Mouse (Mus musculus) liver, embryonic 13.5 days (tissue): ENCODE data around the gene Mdm2. TPM values are rescaled to one million over a fixed set of nuclear protein-coding genes. Genes with fewer than 3 reads are reported as not detected.
A peak's percentile ranks its signal among the peaks of the same experiment; 100 is the strongest.

Experiments
- ATAC-seq: fragments of 200-750 bp; cut with Nextera tagmentation; 2 replicates; pipeline ENCODE4 v1.8.0; 2017; ENCODE audit warnings: low read depth, mild to moderate bottlenecking, moderate number of reproducible peaks, moderate library complexity
- DNase-seq: peaks from one replicate; pipeline ENCODE4 v3.0.0; 2022
- H3K27ac ChIP-seq: fragments of 300-500 bp; sonication (generic); 2 replicates; pipeline ENCODE4 v1.5.1; 2015; ENCODE audit warnings: moderate library complexity, mild to moderate bottlenecking, inconsistent platforms
- H3K27me3 ChIP-seq: fragments of 300-500 bp; sonication (generic); 2 replicates; pipeline ENCODE4 v1.6.1; 2015; ENCODE audit warnings: mild to moderate bottlenecking, inconsistent platforms
- H3K36me3 ChIP-seq: fragments of 300-500 bp; sonication (generic); 2 replicates; pipeline ENCODE4 v1.6.1; 2015; ENCODE audit warnings: mild to moderate bottlenecking, inconsistent platforms
- H3K4me1 ChIP-seq: fragments of 300-500 bp; sonication (generic); replicated peaks from 2 replicates; pipeline ENCODE4 v1.6.1; 2015; ENCODE audit warnings: inconsistent platforms
- H3K4me2 ChIP-seq: fragments of 300-500 bp; sonication (generic); 2 replicates; pipeline ENCODE4 v1.6.1; 2015; ENCODE audit warnings: inconsistent platforms, mild to moderate bottlenecking, moderate library complexity
- H3K4me3 ChIP-seq: fragments of 300-500 bp; sonication (generic); replicated peaks from 2 replicates; pipeline ENCODE4 v1.5.1; 2015; ENCODE audit warnings: mild to moderate bottlenecking, inconsistent platforms
- H3K9ac ChIP-seq: fragments of 300-500 bp; sonication (generic); 2 replicates; pipeline ENCODE4 v1.6.1; 2015; ENCODE audit warnings: mild to moderate bottlenecking, inconsistent platforms
- H3K9me3 ChIP-seq: fragments of 300-500 bp; sonication (generic); replicated peaks from 2 replicates; pipeline ENCODE4 v1.6.1; 2016; ENCODE audit warnings: inconsistent platforms
- WGBS: fragments of 180-500 bp; shearing (Covaris S2); methylation state at CpG from one replicate; pipeline ENCODE4 v1.1.7; 2015; ENCODE audit not compliant: insufficient replicate concordance; 5-methylcytosine and 5-hydroxymethylcytosine counted together
- polyA plus RNA-seq: library from polyadenylated mRNA; unstranded; fragments of >200 nt; fragmentation: Nextera tagmentation; extraction: Ambion mirVana; gene quantifications from 2 replicates; pipeline ENCODE4 v1.2.1, GENCODE M21; 2015

Mdm2 gene
- polyA plus RNA-seq, 1 experiment from 2014 or later = 16.3 TPM

DNA sequence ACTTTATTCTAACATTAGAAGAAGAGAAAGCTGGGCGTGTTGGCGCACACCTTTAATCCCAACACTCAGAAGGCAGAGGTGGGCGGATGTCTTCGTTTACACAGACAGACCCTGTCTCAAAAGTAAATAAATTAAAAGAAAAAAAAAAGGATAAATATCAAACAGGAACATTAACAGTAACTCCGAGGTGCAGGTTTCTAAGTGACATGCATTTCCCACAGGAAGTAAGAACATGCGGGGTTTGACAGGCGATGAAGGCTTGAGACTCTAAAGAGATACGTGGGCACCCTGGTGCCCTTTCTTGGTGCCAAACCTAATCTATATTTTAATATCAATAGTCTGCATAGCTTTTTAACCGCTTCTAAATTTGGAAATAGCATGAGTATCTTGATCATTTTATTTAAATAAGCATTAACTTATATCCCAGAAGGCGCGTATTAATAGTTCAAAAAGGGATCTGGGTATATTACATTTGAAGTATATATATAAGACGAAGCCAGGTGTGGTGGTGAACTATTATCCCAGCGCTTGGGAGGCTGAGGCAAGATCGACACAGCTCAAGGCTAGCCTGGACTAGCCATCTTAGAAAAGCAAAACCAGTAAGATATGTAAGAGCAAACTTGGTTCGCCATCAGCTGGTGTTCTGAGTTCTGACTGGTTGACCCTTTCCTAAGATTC is 25.2 kb downstream of the Mdm2 start:
- no peak overlapping the region for H3K27ac ChIP-seq
- no peak overlapping the region for H3K4me3 ChIP-seq
- H3K36me3 ChIP-seq = peaks cover 23% of the 10 kb centered on the region
- WGBS = 69% methylated on average over 15 of the region's 15 CpGs
- H3K4me2 ChIP-seq = no peak overlapping the region
- DNase-seq = no peak
- no peaks in the 10 kb centered on the region for H3K27me3 ChIP-seq
- no peak for ATAC-seq
- no peak overlapping the region for H3K9ac ChIP-seq
- H3K4me1 ChIP-seq = no peaks in the 10 kb centered on the region
- H3K9me3 ChIP-seq = no peaks in the 10 kb centered on the region

DNA sequence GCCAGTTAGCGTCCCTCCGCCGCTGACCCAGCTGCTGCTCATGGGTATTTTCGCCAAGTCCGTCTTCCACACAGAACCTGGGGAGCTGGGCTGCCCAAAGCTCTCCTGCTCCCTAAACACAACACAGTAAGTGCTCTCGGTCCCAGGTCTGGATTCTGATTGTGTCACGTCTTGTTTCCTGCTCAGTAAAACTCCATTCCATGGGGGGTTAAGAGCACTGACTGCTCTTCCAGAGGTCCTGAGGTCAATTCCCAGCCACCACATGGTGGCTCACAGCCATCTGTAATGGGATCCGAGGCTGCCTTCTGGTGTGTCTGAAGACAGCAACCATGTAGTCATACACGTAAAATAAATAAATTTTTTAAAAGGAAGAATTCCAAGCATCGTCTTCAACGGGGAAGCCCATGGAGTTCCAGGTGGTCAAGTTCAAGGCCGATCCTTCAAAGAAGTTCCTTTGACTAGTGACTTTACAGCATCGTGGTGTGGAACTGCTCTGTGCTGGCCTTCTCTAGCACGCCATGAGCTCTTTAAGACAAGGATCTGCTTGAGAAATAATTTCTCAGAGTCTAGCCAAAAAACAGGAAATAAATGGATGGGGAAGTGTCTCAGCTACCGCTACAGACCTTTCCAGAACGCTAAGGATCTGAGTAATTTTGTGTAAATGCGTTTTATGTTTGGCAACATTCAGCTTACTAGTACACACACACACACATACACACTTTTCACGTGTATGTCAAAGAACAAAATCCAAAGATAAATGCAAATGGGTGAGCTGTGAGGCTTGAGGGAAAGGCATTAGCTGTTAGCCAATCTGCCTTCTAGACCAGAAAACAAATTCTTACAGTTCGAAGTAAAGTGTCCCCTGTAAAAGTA is 26.0 kb downstream of the Mdm2 start:
- Histone ChIP-seq H3K27ac (no peak overlapping the region), H3K9me3 (no peaks in the 10 kb centered on the region), H3K4me2 (no peak overlapping the region), H3K27me3 (no peaks in the 10 kb centered on the region), H3K36me3 (peaks cover 17% of the 10 kb centered on the region), H3K4me1 (no peaks in the 10 kb centered on the region), H3K4me3 (no peak overlapping the region), H3K9ac (no peak overlapping the region)
- DNase-seq (no peak), ATAC-seq (no peak)
- 67% methylated on average over 19 of the region's 19 CpGs for WGBS

DNA sequence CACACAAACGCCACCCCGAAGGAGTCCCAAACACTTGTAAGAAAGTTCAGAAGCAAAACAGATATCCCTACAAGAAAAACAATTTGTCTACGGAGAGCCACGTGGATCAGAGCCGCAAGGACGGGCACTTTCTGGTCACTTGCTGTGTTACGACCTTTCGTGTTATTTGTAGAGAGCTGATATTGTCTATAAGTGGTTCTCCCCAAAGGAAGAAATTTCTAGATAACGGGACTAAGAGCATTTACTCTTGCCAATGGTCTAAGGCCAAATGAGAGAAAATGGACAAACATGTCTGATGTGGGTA is 26.9 kb downstream of the Mdm2 start:
- no peak overlapping the region for H3K9ac ChIP-seq
- no peak for DNase-seq
- no peak overlapping the region for H3K4me3 ChIP-seq
- H3K4me1 ChIP-seq = peaks cover 5% of the 10 kb centered on the region
- WGBS = 85% methylated on average over 9 of the region's 9 CpGs
- ATAC-seq = no peak
- no peak overlapping the region for H3K4me2 ChIP-seq
- no peak overlapping the region for H3K27ac ChIP-seq
- H3K9me3 ChIP-seq = no peaks in the 10 kb centered on the region
- H3K27me3 ChIP-seq = no peaks in the 10 kb centered on the region
- H3K36me3 ChIP-seq = peaks cover 9% of the 10 kb centered on the region; the same call in 1 of the 2 replicates

DNA sequence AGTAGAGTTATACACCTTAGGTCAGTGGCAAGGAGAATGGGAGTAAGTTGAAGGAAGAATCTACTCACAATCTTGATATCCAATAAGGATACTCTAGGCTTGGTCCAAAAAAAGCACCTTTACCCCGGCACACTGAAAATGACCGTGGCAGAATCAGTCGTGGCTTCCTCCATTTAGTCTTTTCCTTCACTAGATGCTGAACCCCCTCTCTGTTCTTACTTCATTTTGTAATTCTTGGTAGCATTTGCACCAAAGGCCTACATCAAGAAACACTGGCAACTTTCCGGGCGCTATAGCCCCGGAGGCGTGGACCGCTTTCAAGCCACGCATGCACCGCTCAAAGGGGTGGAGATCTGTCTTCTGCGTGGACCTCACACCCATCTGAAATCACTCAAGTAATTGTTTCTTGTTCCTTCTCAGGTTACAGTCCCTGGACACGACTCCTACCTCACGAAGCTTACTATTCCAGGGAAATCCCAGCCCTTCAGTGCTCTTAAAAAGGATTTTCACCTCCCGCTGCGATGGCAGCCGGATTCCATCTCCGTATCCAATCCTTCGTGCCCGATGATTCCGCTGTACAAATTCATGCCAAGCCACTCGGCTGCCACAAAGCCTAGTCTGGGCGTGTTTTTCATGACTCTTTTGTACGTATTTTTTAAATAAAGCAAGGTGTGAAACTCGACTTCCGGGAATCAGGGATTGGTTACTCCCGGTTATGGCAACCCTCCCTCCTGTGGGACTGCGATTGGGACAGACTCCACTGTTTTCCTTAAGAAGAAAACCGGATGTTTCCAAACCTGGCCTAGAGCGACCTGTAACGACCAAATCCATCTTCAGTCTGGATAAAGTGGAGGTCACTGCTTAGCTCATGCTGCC is 27.5 kb downstream of the Mdm2 start:
- Histone ChIP-seq H3K4me2 (no peak overlapping the region), H3K27ac (no peak overlapping the region), H3K4me3 (no peak overlapping the region), H3K4me1 (peaks cover 11% of the 10 kb centered on the region), H3K9ac (no peak overlapping the region), H3K9me3 (no peaks in the 10 kb centered on the region), H3K36me3 (peaks cover 3% of the 10 kb centered on the region; the same call in 1 of the 2 replicates), H3K27me3 (no peaks in the 10 kb centered on the region)
- ATAC-seq (no peak), DNase-seq (no peak)
- 78% methylated on average over 30 of the region's 30 CpGs for WGBS

DNA sequence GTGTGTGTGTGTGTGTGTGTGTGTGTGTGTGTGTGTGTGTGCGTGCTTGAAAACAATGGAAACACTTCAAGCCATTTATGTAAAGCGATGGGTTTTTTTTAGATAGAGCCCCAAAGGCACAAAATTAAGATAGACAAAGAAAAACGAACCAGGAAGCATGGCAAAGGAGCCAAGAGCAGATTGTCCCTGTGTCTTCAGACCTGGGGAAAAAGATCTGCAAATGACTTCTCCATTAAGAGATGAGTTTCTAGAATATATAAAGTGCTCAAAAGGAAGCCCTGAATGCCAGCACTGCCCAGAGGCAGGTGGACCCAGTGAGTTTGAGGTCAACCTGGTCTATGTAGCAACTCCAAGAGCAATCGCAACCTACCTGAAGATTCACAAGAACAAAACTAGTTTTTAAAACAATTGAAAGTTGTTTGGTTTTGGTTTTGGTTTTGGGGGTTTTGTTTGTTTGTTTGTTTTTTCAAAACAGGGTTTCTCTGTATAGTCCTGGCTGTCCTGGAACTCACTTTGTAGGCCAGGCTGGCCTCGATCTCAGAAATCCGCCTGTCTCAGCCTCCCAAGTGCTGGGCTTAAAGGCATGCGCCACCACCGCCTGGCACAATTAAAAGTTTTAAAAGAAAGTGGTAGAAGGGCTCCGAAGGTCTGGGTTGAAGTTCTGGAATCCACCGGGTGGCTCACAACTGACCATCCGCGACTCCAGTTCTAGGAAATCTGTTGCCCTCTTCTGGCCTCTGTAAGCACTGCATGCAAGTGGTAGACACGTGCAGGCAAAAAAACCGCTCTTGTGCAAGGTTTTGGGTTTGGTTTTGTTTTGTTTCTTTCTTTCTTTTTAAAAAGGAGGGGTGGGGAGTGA is 28.3 kb downstream of the Mdm2 start:
- Histone ChIP-seq H3K4me3 (no peak overlapping the region), H3K9me3 (no peaks in the 10 kb centered on the region), H3K9ac (no peak overlapping the region), H3K4me2 (no peak overlapping the region), H3K27me3 (no peaks in the 10 kb centered on the region), H3K27ac (no peak overlapping the region), H3K4me1 (peaks cover 18% of the 10 kb centered on the region), H3K36me3 (no peaks in the 10 kb centered on the region)
- peak; percentile 24 for DNase-seq
- no peak for ATAC-seq
- 56% methylated on average over 14 of the region's 14 CpGs for WGBS

DNA sequence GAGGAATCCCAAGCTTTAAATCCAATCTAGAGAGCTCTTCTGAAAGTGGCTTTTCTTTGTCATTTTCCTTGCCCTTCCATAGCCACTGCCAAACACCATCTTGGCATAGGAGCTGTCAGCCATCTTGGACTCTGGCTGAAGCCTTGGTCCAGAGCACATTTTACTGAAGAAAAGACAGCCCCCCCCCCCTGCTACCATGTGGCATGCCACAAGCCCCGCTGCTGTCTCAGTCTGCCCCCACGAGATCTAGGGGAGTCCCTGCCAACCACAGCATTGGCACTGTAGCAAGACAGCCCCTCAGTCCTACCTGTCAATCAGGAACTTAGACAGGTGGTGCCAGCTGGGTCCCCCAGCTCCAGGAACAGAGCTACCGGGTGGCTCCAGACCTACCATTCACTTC is 29.0 kb downstream of the Mdm2 start:
- Histone ChIP-seq H3K4me2 (no peak overlapping the region), H3K4me1 (peaks cover 22% of the 10 kb centered on the region), H3K27ac (no peak overlapping the region), H3K9me3 (no peaks in the 10 kb centered on the region), H3K27me3 (no peaks in the 10 kb centered on the region), H3K36me3 (no peaks in the 10 kb centered on the region), H3K9ac (no peak overlapping the region), H3K4me3 (no peak overlapping the region)
- no peak for DNase-seq
- ATAC-seq = no peak
- 87% methylated on average over 3 of the region's 3 CpGs for WGBS

DNA sequence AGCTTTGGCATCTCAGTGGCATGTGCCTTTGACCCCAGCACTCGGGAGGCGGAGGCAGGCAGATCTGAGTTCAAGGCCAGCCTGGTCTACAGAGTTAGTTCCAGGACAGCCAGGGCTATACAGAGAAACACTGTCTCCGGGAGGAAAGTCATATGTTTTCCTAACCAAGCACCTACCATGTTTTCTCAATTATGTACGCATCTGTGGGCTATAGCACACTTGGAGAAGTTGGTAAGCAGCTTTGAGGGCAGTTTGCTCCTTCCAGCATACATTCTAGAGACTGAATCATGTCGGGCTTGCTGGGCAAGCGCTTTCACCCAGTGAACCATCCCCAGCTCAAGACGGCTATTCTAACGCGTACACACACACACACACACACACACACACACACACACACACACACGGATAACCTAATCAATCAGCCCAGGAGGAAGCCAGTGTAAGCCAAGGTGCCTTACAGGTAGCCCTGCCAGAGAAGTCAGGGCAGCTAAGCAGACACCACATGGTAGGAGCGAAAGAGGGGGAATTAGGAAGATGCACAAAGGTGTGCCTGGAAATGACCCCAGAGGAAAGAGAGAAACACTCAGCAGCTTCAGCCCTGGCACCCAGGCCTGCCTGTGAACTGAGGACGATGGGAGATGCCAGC is 29.6 kb downstream of the Mdm2 start:
- 76% methylated on average over 12 of the region's 12 CpGs for WGBS
- Histone ChIP-seq H3K4me1 (peaks cover 27% of the 10 kb centered on the region), H3K27me3 (no peaks in the 10 kb centered on the region), H3K4me2 (no peak overlapping the region), H3K4me3 (no peak overlapping the region), H3K27ac (no peak overlapping the region), H3K36me3 (no peaks in the 10 kb centered on the region), H3K9me3 (no peaks in the 10 kb centered on the region), H3K9ac (no peak overlapping the region)
- DNase-seq = no peak
- ATAC-seq = no peak

DNA sequence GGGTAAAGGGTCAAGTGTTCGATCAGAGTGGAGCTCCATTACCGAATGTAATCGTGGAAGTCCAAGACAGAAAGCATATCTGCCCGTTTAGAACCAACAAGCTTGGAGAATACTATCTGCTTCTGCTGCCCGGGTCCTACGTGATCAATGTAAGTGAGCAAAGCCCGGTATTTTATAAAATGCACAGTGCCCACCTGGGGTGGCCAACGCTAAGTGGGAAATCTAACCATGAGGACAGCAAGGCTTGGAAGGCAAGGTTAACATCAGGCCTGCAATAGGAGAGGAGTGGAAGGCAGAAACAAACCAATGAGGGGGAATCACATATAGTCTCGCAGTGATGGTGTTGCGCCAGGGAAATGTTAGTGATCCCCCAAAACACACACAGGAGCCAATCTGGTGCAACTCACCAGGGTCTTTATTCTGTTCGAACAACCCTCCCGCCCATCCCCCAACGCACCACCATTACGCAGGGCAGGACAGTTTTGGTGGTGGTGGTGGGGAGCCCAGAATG is 30.5 kb downstream of the Mdm2 start:
- Histone ChIP-seq H3K9ac (no peak overlapping the region), H3K27me3 (no peaks in the 10 kb centered on the region), H3K36me3 (no peaks in the 10 kb centered on the region), H3K4me1 (peaks cover 31% of the 10 kb centered on the region), H3K4me3 (no peak overlapping the region), H3K27ac (no peak overlapping the region), H3K9me3 (no peaks in the 10 kb centered on the region), H3K4me2 (no peak overlapping the region)
- DNase-seq (no peak), ATAC-seq (no peak)
- 82% methylated on average over 14 of the region's 14 CpGs for WGBS

DNA sequence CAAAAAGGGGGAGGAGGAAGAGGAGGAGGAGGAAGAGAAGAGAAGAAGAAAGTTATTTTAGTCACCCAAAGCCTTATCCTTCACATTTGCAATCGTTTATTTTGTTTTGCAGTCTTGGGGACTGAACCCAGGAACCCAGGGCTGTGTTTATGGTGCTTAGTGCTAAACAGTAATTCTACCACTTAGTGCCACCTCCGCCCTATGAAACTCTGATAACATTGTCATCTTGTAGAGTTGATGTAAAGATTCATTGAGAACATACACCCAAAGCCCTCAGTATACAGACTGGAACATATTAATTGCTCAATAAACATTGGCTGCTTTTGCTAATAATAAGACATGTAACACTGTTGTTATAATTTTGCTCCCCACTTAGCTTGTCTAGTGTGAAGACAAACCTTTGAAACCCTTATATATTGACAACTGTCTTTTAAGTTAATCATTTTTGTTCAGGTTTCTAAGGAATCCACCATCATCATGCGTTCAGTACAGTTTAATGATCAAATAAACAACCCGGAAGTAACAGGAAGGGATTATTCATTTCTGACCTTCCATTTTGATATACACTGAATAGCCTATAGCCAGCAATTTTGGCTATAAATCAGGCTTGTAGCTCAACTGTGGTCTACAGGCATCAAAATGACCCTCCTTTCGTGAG is 31.4 kb downstream of the Mdm2 start:
- peaks cover 31% of the 10 kb centered on the region for H3K4me1 ChIP-seq
- ATAC-seq (no peak), DNase-seq (no peak)
- WGBS = 71% methylated on average over 5 of the region's 5 CpGs
- H3K27me3 ChIP-seq = no peaks in the 10 kb centered on the region
- 0 out of 2 replicates have a peak overlapping the region, but pooled peaks have one; percentile 4 for H3K27ac ChIP-seq
- H3K9me3 ChIP-seq = no peaks in the 10 kb centered on the region
- H3K9ac ChIP-seq = no peak overlapping the region
- no peaks in the 10 kb centered on the region for H3K36me3 ChIP-seq
- no peak overlapping the region for H3K4me2 ChIP-seq
- H3K4me3 ChIP-seq = no peak overlapping the region

DNA sequence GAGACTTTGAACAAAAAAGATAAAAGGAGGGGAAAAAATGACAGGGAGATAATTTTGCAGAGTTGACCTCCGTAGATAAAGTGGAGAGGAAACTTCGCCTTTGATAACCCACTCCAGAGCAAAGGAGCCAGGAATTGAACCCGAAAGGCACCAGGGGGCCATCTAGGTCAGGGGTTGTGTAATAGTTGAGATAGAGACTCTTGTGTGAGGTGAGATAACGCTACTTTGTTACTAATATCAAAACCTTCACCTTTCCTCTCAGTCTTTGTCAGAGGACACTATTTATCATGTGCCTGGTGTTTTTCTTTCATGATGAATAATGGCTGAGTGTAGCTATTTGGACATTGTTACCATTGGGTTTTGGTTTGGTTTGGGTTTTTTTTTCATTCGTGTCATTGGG is 32.2 kb downstream of the Mdm2 start:
- H3K27me3 ChIP-seq = no peaks in the 10 kb centered on the region
- H3K4me2 ChIP-seq = no peak overlapping the region; the same call in 1 of the 2 replicates
- peak; percentile 20 for DNase-seq
- H3K36me3 ChIP-seq = no peaks in the 10 kb centered on the region
- H3K4me1 ChIP-seq = peaks cover 31% of the 10 kb centered on the region
- H3K9ac ChIP-seq = no peak overlapping the region
- no peak overlapping the region for H3K4me3 ChIP-seq
- 12% methylated on average over 5 of the region's 5 CpGs for WGBS
- no peaks in the 10 kb centered on the region for H3K9me3 ChIP-seq
- ATAC-seq = peak; percentile 74
- peak overlapping the region; percentile 65; the same call in 1 of the 2 replicates for H3K27ac ChIP-seq
